Mouse (Mus musculus): ENCODE data around the gene Anxa2. TPM values are rescaled to one million over a fixed set of nuclear protein-coding genes. Genes with fewer than 3 reads are reported as not detected.

Anxa2 gene
- polyA plus RNA-seq, 1 experiment from 2014 or later, result 198 TPM

- Histone ChIP-seq H3K36me3 (ENCODE audit: control insufficient read depth, insufficient read depth) (peaks cover 3% of the 10 kb centered on the region), H3K27me3 (ENCODE audit: control insufficient read depth, insufficient read depth, low read depth, low read length) (no peaks in the 10 kb centered on the region)
- no peak for ATAC-seq (ENCODE audit: low read depth)
Observed at GRCm38 (mm10) chr9:69483811-69484210, 30.4 kb downstream of the Anxa2 start.

GRCm38 (mm10) chr9:69486140-69486539 is 32.7 kb downstream of the Anxa2 start:
- Histone ChIP-seq H3K27ac (ENCODE audit: low read length) (no peak overlapping the region), H3K4me3 (ENCODE audit: low read depth, low read length) (no peak overlapping the region), H3K4me2 (ENCODE audit: low read depth, low read length) (no peak overlapping the region), H3K27me3 (ENCODE audit: control insufficient read depth, insufficient read depth, low read depth, low read length) (no peaks in the 10 kb centered on the region), H3K9ac (ENCODE audit: low read depth, low read length) (no peak overlapping the region), H3K9me3 (replicated peaks; ENCODE audit: control insufficient read depth, low read length) (no peaks in the 10 kb centered on the region), H3K4me1 (ENCODE audit: control insufficient read depth, low read depth, low read length) (no peaks in the 10 kb centered on the region), H3K36me3 (ENCODE audit: control insufficient read depth, insufficient read depth) (peaks cover 10% of the 10 kb centered on the region)
- 58% methylated on average over 8 of the region's 8 CpGs for WGBS (ENCODE audit: insufficient replicate concordance)
- ATAC-seq (ENCODE audit: low read depth), result no peak

More at GRCm38 (mm10) chr9:69483811-69484210, 30.4 kb downstream of the Anxa2 start:
- Histone ChIP-seq H3K4me2 (ENCODE audit: low read depth, low read length) (no peak overlapping the region), H3K9ac (ENCODE audit: low read depth, low read length) (no peak overlapping the region), H3K9me3 (replicated peaks; ENCODE audit: control insufficient read depth, low read length) (no peaks in the 10 kb centered on the region), H3K4me1 (ENCODE audit: control insufficient read depth, low read depth, low read length) (no peaks in the 10 kb centered on the region), H3K27ac (ENCODE audit: low read length) (no peak overlapping the region), H3K4me3 (ENCODE audit: low read depth, low read length) (no peak overlapping the region)
- WGBS (ENCODE audit: insufficient replicate concordance), result 63% methylated on average over 12 of the region's 12 CpGs

GRCm38 (mm10) chr9:69488510-69488909 is 35.1 kb downstream of the Anxa2 start:
- peaks cover 29% of the 10 kb centered on the region for H3K36me3 ChIP-seq (ENCODE audit: control insufficient read depth, insufficient read depth)
- WGBS (ENCODE audit: insufficient replicate concordance), result 41% methylated on average over 8 of the region's 8 CpGs
- ATAC-seq (ENCODE audit: low read depth), result peak; percentile 41; the same call in 1 of the 2 replicates

GRCm38 (mm10) chr9:69488972-69489371 is 35.6 kb downstream of the Anxa2 start:
- no peak overlapping the region for H3K9ac ChIP-seq (ENCODE audit: low read depth, low read length)
- no peak for ATAC-seq (ENCODE audit: low read depth)
- WGBS (ENCODE audit: insufficient replicate concordance), result 38% methylated on average over 5 of the region's 5 CpGs
- no peak overlapping the region for H3K4me3 ChIP-seq (ENCODE audit: low read depth, low read length)
- H3K9me3 ChIP-seq (replicated peaks; ENCODE audit: control insufficient read depth, low read length), result no peaks in the 10 kb centered on the region; the same call in 1 of the 2 replicates
- H3K4me2 ChIP-seq (ENCODE audit: low read depth, low read length), result no peak overlapping the region
- H3K27ac ChIP-seq (ENCODE audit: low read length), result no peak overlapping the region
- H3K4me1 ChIP-seq (ENCODE audit: control insufficient read depth, low read depth, low read length), result no peaks in the 10 kb centered on the region
- peaks cover 29% of the 10 kb centered on the region for H3K36me3 ChIP-seq (ENCODE audit: control insufficient read depth, insufficient read depth)
- H3K27me3 ChIP-seq (ENCODE audit: control insufficient read depth, insufficient read depth, low read depth, low read length), result no peaks in the 10 kb centered on the region

More at GRCm38 (mm10) chr9:69488510-69488909, 35.1 kb downstream of the Anxa2 start:
- no peak overlapping the region for H3K27ac ChIP-seq (ENCODE audit: low read length)
- no peaks in the 10 kb centered on the region for H3K27me3 ChIP-seq (ENCODE audit: control insufficient read depth, insufficient read depth, low read depth, low read length)
- H3K4me2 ChIP-seq (ENCODE audit: low read depth, low read length), result no peak overlapping the region
- no peaks in the 10 kb centered on the region; the same call in 1 of the 2 replicates for H3K9me3 ChIP-seq (replicated peaks; ENCODE audit: control insufficient read depth, low read length)
- no peak overlapping the region for H3K9ac ChIP-seq (ENCODE audit: low read depth, low read length)
- no peak overlapping the region for H3K4me3 ChIP-seq (ENCODE audit: low read depth, low read length)
- H3K4me1 ChIP-seq (ENCODE audit: control insufficient read depth, low read depth, low read length), result no peaks in the 10 kb centered on the region

- H3K4me2 ChIP-seq (ENCODE audit: low read depth, low read length), result no peak overlapping the region
- peaks cover 26% of the 10 kb centered on the region for H3K36me3 ChIP-seq (ENCODE audit: control insufficient read depth, insufficient read depth)
- 85% methylated on average over 6 of the region's 6 CpGs for WGBS (ENCODE audit: insufficient replicate concordance)
- no peak overlapping the region for H3K4me3 ChIP-seq (ENCODE audit: low read depth, low read length)
- ATAC-seq (ENCODE audit: low read depth), result no peak
- no peaks in the 10 kb centered on the region for H3K27me3 ChIP-seq (ENCODE audit: control insufficient read depth, insufficient read depth, low read depth, low read length)
- no peaks in the 10 kb centered on the region; the same call in 1 of the 2 replicates for H3K9me3 ChIP-seq (replicated peaks; ENCODE audit: control insufficient read depth, low read length)
- no peak overlapping the region for H3K27ac ChIP-seq (ENCODE audit: low read length)
- no peaks in the 10 kb centered on the region for H3K4me1 ChIP-seq (ENCODE audit: control insufficient read depth, low read depth, low read length)
- H3K9ac ChIP-seq (ENCODE audit: low read depth, low read length), result no peak overlapping the region
Observed at GRCm38 (mm10) chr9:69492809-69493208, 39.4 kb downstream of the Anxa2 start.

- Histone ChIP-seq H3K4me1 (ENCODE audit: control insufficient read depth, low read depth, low read length) (no peaks in the 10 kb centered on the region), H3K36me3 (ENCODE audit: control insufficient read depth, insufficient read depth) (no peaks in the 10 kb centered on the region), H3K4me2 (ENCODE audit: low read depth, low read length) (no peak overlapping the region), H3K27ac (ENCODE audit: low read length) (no peak overlapping the region), H3K9ac (ENCODE audit: low read depth, low read length) (no peak overlapping the region), H3K4me3 (ENCODE audit: low read depth, low read length) (no peak overlapping the region), H3K27me3 (ENCODE audit: control insufficient read depth, insufficient read depth, low read depth, low read length) (peaks cover 8% of the 10 kb centered on the region), H3K9me3 (replicated peaks; ENCODE audit: control insufficient read depth, low read length) (no peaks in the 10 kb centered on the region)
- WGBS (ENCODE audit: insufficient replicate concordance), result 26% methylated on average over 6 of the region's 6 CpGs
- no peak for ATAC-seq (ENCODE audit: low read depth)
Observed at GRCm38 (mm10) chr9:69502504-69502903, 49.1 kb downstream of the Anxa2 start.

- Histone ChIP-seq H3K9ac (ENCODE audit: low read depth, low read length) (no peak overlapping the region), H3K4me2 (ENCODE audit: low read depth, low read length) (no peak overlapping the region), H3K36me3 (ENCODE audit: control insufficient read depth, insufficient read depth) (no peaks in the 10 kb centered on the region), H3K4me1 (ENCODE audit: control insufficient read depth, low read depth, low read length) (no peaks in the 10 kb centered on the region), H3K27me3 (ENCODE audit: control insufficient read depth, insufficient read depth, low read depth, low read length) (peaks cover 8% of the 10 kb centered on the region), H3K27ac (ENCODE audit: low read length) (no peak overlapping the region), H3K4me3 (ENCODE audit: low read depth, low read length) (no peak overlapping the region), H3K9me3 (replicated peaks; ENCODE audit: control insufficient read depth, low read length) (no peaks in the 10 kb centered on the region)
- whole genome bisulfite sequencing (ENCODE audit: insufficient replicate concordance), result 14% methylated on average over 7 of the region's 7 CpGs
- no peak for ATAC-seq (ENCODE audit: low read depth)
Observed at GRCm38 (mm10) chr9:69505611-69506010, 52.2 kb downstream of the Anxa2 start.

- Histone ChIP-seq H3K27me3 (ENCODE audit: control insufficient read depth, insufficient read depth, low read depth, low read length) (peaks cover 8% of the 10 kb centered on the region), H3K4me3 (ENCODE audit: low read depth, low read length) (no peak overlapping the region), H3K27ac (ENCODE audit: low read length) (no peak overlapping the region), H3K4me1 (ENCODE audit: control insufficient read depth, low read depth, low read length) (no peaks in the 10 kb centered on the region), H3K9me3 (replicated peaks; ENCODE audit: control insufficient read depth, low read length) (no peaks in the 10 kb centered on the region), H3K36me3 (ENCODE audit: control insufficient read depth, insufficient read depth) (no peaks in the 10 kb centered on the region), H3K4me2 (ENCODE audit: low read depth, low read length) (no peak overlapping the region), H3K9ac (ENCODE audit: low read depth, low read length) (no peak overlapping the region)
- ATAC-seq (ENCODE audit: low read depth), result no peak
- whole genome bisulfite sequencing (ENCODE audit: insufficient replicate concordance), result 45% methylated on average over 11 of the region's 11 CpGs
Observed at GRCm38 (mm10) chr9:69507206-69507605, 53.8 kb downstream of the Anxa2 start.

GRCm38 (mm10) chr9:69508016-69508415 is 54.6 kb downstream of the Anxa2 start:
- WGBS (ENCODE audit: insufficient replicate concordance), result 54% methylated on average over 8 of the region's 8 CpGs
- Histone ChIP-seq H3K4me1 (ENCODE audit: control insufficient read depth, low read depth, low read length) (no peaks in the 10 kb centered on the region), H3K36me3 (ENCODE audit: control insufficient read depth, insufficient read depth) (no peaks in the 10 kb centered on the region), H3K27me3 (ENCODE audit: control insufficient read depth, insufficient read depth, low read depth, low read length) (peaks cover 8% of the 10 kb centered on the region), H3K4me2 (ENCODE audit: low read depth, low read length) (no peak overlapping the region), H3K9me3 (replicated peaks; ENCODE audit: control insufficient read depth, low read length) (no peaks in the 10 kb centered on the region), H3K4me3 (ENCODE audit: low read depth, low read length) (no peak overlapping the region), H3K27ac (ENCODE audit: low read length) (no peak overlapping the region), H3K9ac (ENCODE audit: low read depth, low read length) (no peak overlapping the region)
- ATAC-seq (ENCODE audit: low read depth), result no peak
